Mouse (Mus musculus): ENCODE measurements around the gene Arpc4.

- TF ChIP-seq TAL1 (IDR thresholded peaks at IDR 0.05; ENCODE audit: low read length) = no peak
- no peak for TF ChIP-seq GATA1 (IDR thresholded peaks at IDR 0.05; ENCODE audit: low read length)
Measured at GRCm38 (mm10) chr6:113396270-113397030, 18.5 kb downstream of the Arpc4 start.
